Mouse (Mus musculus) heart, adult 2 months (tissue): ENCODE measurements around the gene Erh. TPM values are rescaled to one million over a fixed set of nuclear protein-coding genes. Genes with fewer than 3 reads are reported as not detected.

Experiments used
- DNase-seq, 2 experiments: peaks; one replicate each; pipeline ENCODE4 v3.0.0; 2021
- H3K27ac ChIP-seq: fragments of 200-600 bp; 2 replicates; pipeline ENCODE4 v1.8.1; 2022
- H3K27me3 ChIP-seq: fragments of 200-500 bp; 2 replicates; pipeline ENCODE4 v1.6.1; 2012; ENCODE audit warnings: mild to moderate bottlenecking, low read length, inconsistent platforms, mixed read lengths; ENCODE audit not compliant: control insufficient read depth, insufficient read depth
- H3K36me3 ChIP-seq: fragments of 200-500 bp; 2 replicates; pipeline ENCODE4 v1.6.1; 2012; ENCODE audit warnings: low read length, inconsistent platforms; ENCODE audit not compliant: control insufficient read depth, insufficient read depth
- H3K4me1 ChIP-seq: fragments of 200-500 bp; 2 replicates; pipeline ENCODE4 v1.6.1; 2011; ENCODE audit warnings: low read length; ENCODE audit not compliant: control insufficient read depth, insufficient read depth
- H3K4me3 ChIP-seq: fragments of 200-600 bp; 2 replicates; pipeline ENCODE4 v1.8.1; 2022
- H3K79me2 ChIP-seq: fragments of 200-500 bp; replicated peaks from 2 replicates; pipeline ENCODE4 v1.6.1; 2012; ENCODE audit warnings: mild to moderate bottlenecking, inconsistent platforms, low read length, moderate library complexity, mixed read lengths; ENCODE audit not compliant: control insufficient read depth, insufficient read depth
- H3K9ac ChIP-seq: fragments of 200-500 bp; 2 replicates; pipeline ENCODE4 v1.6.1; 2012; ENCODE audit warnings: low read depth, mild to moderate bottlenecking, control low read depth, inconsistent platforms, low read length, mixed read lengths
- CTCF ChIP-seq: fragments of 200-600 bp; IDR thresholded peaks from 2 replicates; pipeline ENCODE4 v1.8.1; 2022; ENCODE audit warnings: antibody characterized with exemption, mild to moderate bottlenecking, moderate library complexity
- EP300 ChIP-seq: fragments of 200-500 bp; IDR thresholded peaks from 2 replicates; pipeline ENCODE4 v1.6.1; 2011; ENCODE audit warnings: low read depth, low read length, control low read depth; ENCODE audit not compliant: insufficient read depth
- POLR2A ChIP-seq: fragments of 200-500 bp; IDR thresholded peaks from 2 replicates; pipeline ENCODE4 v1.6.1; 2011; ENCODE audit warnings: mild to moderate bottlenecking, low read depth, low read length, control low read depth; ENCODE audit not compliant: insufficient read depth
- WGBS: fragments of 180-500 bp; shearing (Covaris S2); methylation state at CpG from one replicate; pipeline ENCODE4 v1.1.7; 2018; 5-methylcytosine and 5-hydroxymethylcytosine counted together
- intact Hi-C: fragments of 180-260 bp; cut with DNase I; formaldehyde crosslinking; loops from one replicate; pipeline ENCODE4 v1.15.1; 2025
- polyA plus RNA-seq: library from polyadenylated mRNA; depleted of rRNA; stranded (reverse); fragments of >200 nt; gene quantifications from 2 replicates; pipeline ENCODE4 v1.2.3, GENCODE M21; 2012
- total RNA-seq, 2 experiments: library from RNA; stranded (reverse); gene quantifications; 2 replicates each; pipeline ENCODE4 v1.2.3; 2021

Gene Erh
- total and polyA plus RNA-seq, 3 experiments = 17.9 to 23.8 (median 22.4) TPM

- no peaks in the 10 kb centered on the region for H3K79me2 ChIP-seq
- no peak overlapping the region for H3K27ac ChIP-seq
- no peak overlapping the region for H3K4me3 ChIP-seq
- H3K4me1 ChIP-seq = peaks cover 7% of the 10 kb centered on the region
- TF ChIP-seq CTCF (no peak), POLR2A (no peak), EP300 (no peak)
- intact Hi-C loops = no loop called here
- no peak for DNase-seq
- no peaks in the 10 kb centered on the region for H3K27me3 ChIP-seq
- H3K9ac ChIP-seq = no peak overlapping the region
- WGBS = 88% methylated on average over 9 of the region's 9 CpGs
- no peaks in the 10 kb centered on the region for H3K36me3 ChIP-seq
Observed at GRCm38 (mm10) chr12:80601597-80602269, 42.4 kb downstream of the Erh start.

- H3K36me3 ChIP-seq = no peaks in the 10 kb centered on the region
- no peak overlapping the region for H3K4me3 ChIP-seq
- no peak overlapping the region for H3K9ac ChIP-seq
- DNase-seq = peak; percentile 67
- H3K27ac ChIP-seq = peak overlapping the region; percentile 49
- no peaks in the 10 kb centered on the region for H3K79me2 ChIP-seq
- H3K4me1 ChIP-seq = peaks cover 4% of the 10 kb centered on the region
- no peaks in the 10 kb centered on the region for H3K27me3 ChIP-seq
- intact Hi-C loops = no loop called here
- WGBS = 39% methylated on average over 6 of the region's 6 CpGs
- TF ChIP-seq POLR2A (no peak), CTCF (peak; percentile 43), EP300 (no peak)
Observed at GRCm38 (mm10) chr12:80598756-80599155, 45.4 kb downstream of the Erh start.

- Histone ChIP-seq H3K9ac (no peak overlapping the region), H3K27me3 (no peaks in the 10 kb centered on the region), H3K36me3 (no peaks in the 10 kb centered on the region), H3K4me3 (no peak overlapping the region), H3K27ac (peak overlapping the region; percentile 49), H3K79me2 (no peaks in the 10 kb centered on the region), H3K4me1 (peaks cover 4% of the 10 kb centered on the region)
- TF ChIP-seq POLR2A (no peak), EP300 (no peak), CTCF (no peak)
- intact Hi-C loops = no loop called here
- 68% methylated on average over 7 of the region's 7 CpGs for WGBS
- no peak for DNase-seq
Observed at GRCm38 (mm10) chr12:80598236-80598635, 45.9 kb downstream of the Erh start.

GRCm38 (mm10) chr12:80595968-80596367 lies 48.2 kb downstream of the Erh start:
- DNase-seq = no peak
- TF ChIP-seq EP300 (no peak), CTCF (no peak), POLR2A (no peak)
- H3K79me2 ChIP-seq = no peaks in the 10 kb centered on the region
- 88% methylated on average over 4 of the region's 4 CpGs for WGBS
- H3K4me1 ChIP-seq = peaks cover 4% of the 10 kb centered on the region
- no peaks in the 10 kb centered on the region for H3K27me3 ChIP-seq
- H3K9ac ChIP-seq = no peak overlapping the region
- intact Hi-C loops = no loop called here
- no peak overlapping the region for H3K27ac ChIP-seq
- no peak overlapping the region for H3K4me3 ChIP-seq
- no peaks in the 10 kb centered on the region for H3K36me3 ChIP-seq

- H3K27me3 ChIP-seq = no peaks in the 10 kb centered on the region
- intact Hi-C loops = no loop called here
- no peak overlapping the region for H3K27ac ChIP-seq
- WGBS = 94% methylated on average over 4 of the region's 4 CpGs
- no peaks in the 10 kb centered on the region for H3K36me3 ChIP-seq
- H3K4me1 ChIP-seq = peaks cover 4% of the 10 kb centered on the region
- no peak overlapping the region for H3K9ac ChIP-seq
- H3K4me3 ChIP-seq = no peak overlapping the region
- H3K79me2 ChIP-seq = no peaks in the 10 kb centered on the region
- no peak for TF ChIP-seq POLR2A
- TF ChIP-seq CTCF = no peak
- TF ChIP-seq EP300 = no peak
- DNase-seq = no peak
Observed at GRCm38 (mm10) chr12:80595566-80595965, 48.6 kb downstream of the Erh start.

- 72% methylated on average over 4 of the region's 4 CpGs for WGBS
- H3K27me3 ChIP-seq = no peaks in the 10 kb centered on the region
- no peak overlapping the region for H3K27ac ChIP-seq
- H3K4me1 ChIP-seq = peaks cover 4% of the 10 kb centered on the region
- TF ChIP-seq CTCF (no peak), POLR2A (no peak), EP300 (no peak)
- intact Hi-C loops = no loop called here
- DNase-seq = no peak
- H3K36me3 ChIP-seq = no peaks in the 10 kb centered on the region
- no peaks in the 10 kb centered on the region for H3K79me2 ChIP-seq
- H3K9ac ChIP-seq = no peak overlapping the region
- no peak overlapping the region for H3K4me3 ChIP-seq
Observed at GRCm38 (mm10) chr12:80594781-80595180, 49.4 kb downstream of the Erh start.
